ENCODE assay signal across 18 mouse cellular contexts in the genomic region with DNA sequence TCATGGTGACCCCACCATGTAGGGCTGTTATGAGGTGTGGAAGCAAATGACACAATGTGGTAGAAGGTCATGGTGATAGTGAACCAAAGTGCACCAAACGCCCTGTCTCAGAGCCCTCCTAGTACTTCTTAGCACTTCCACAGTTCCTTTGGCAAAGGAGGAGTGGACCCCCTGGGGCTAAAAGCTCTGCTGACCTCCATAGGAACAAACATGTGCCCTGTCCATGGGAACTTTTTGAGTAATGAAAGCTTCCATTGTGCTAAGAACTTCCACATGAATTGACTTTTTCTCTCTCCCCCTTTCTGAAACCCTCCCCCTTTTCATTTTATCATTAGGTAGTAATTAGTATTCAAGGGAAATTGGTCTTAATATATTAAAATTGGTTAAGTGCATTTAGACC.
DNase-seq lines count a peak whose midpoint lies in the region; ATAC-seq lines count a peak whose summit lies in the region.
"Had no signal": no experiment of that assay in that cellular context is flagged by ENCODE, and none has a peak within 500 bp of the region (broad histone marks: within the 10 kb centered on the region; RNA-seq: fewer than 3 reads in every experiment).

No protein-coding gene starts in this region.

- ATAC-seq in forebrain, embryonic 15.5 days (replicated peaks): no peak
- no peak for ATAC-seq in forebrain, embryonic 11.5 days (replicated peaks; ENCODE audit: low FRiP score)
- 0 out of 2 replicates have a peak, but pooled peaks have one; percentile 34 for ATAC-seq in embryonic facial prominence, embryonic 11.5 days (replicated peaks; ENCODE audit: insufficient number of reproducible peaks, low FRiP score, low TSS enrichment, low read depth)
- no peak for ATAC-seq in hindbrain, embryonic 15.5 days (ENCODE audit: low FRiP score, low read depth)
- ATAC-seq in granulocyte monocyte progenitor cell, adult 5-6 weeks (replicated peaks; ENCODE audit: poor library complexity, severe bottlenecking): no peak
- ATAC-seq: intestine, postnatal 0 days had no signal

- H3K4me2 ChIP-seq in forebrain, embryonic 15.5 days (replicated peaks): no peak overlapping the region
- no peak overlapping the region for H3K4me2 ChIP-seq in forebrain, embryonic 11.5 days (ENCODE audit: low read depth, low read length, severe bottlenecking)
- H3K4me2 ChIP-seq in embryonic facial prominence, embryonic 11.5 days (ENCODE audit: low read depth, low read length): no peak overlapping the region
- no peak overlapping the region for H3K4me2 ChIP-seq in hindbrain, embryonic 15.5 days
- H3K4me2 ChIP-seq: limb, embryonic 12.5 days; liver, embryonic 13.5 days; lung, embryonic 15.5 days had no signal

- H3K4me1 ChIP-seq in forebrain, embryonic 15.5 days: peaks cover 26% of the 10 kb centered on the region
- peaks cover 14% of the 10 kb centered on the region for H3K4me1 ChIP-seq in forebrain, embryonic 11.5 days (replicated peaks; ENCODE audit: control insufficient read depth, insufficient read depth, low read length)
- peaks cover 3% of the 10 kb centered on the region for H3K4me1 ChIP-seq in embryonic facial prominence, embryonic 11.5 days (ENCODE audit: control insufficient read depth, insufficient read depth, low read length)
- peaks cover 29% of the 10 kb centered on the region for H3K4me1 ChIP-seq in hindbrain, embryonic 15.5 days (replicated peaks)
- H3K4me1 ChIP-seq: liver, embryonic 13.5 days had no signal

- no peak overlapping the region for H3K9ac ChIP-seq in forebrain, embryonic 15.5 days (replicated peaks)
- no peak overlapping the region for H3K9ac ChIP-seq in forebrain, embryonic 11.5 days (ENCODE audit: low read length)
- H3K9ac ChIP-seq in embryonic facial prominence, embryonic 11.5 days (replicated peaks; ENCODE audit: low read length): no peak overlapping the region
- no peak overlapping the region for H3K9ac ChIP-seq in hindbrain, embryonic 15.5 days
- H3K9ac ChIP-seq: limb, embryonic 12.5 days; liver, embryonic 13.5 days; lung, embryonic 15.5 days had no signal

- no peaks in the 10 kb centered on the region for H3K9me3 ChIP-seq in forebrain, embryonic 15.5 days
- no peaks in the 10 kb centered on the region for H3K9me3 ChIP-seq in forebrain, embryonic 11.5 days (ENCODE audit: control insufficient read depth, low read length)
- no peaks in the 10 kb centered on the region for H3K9me3 ChIP-seq in embryonic facial prominence, embryonic 11.5 days (replicated peaks; ENCODE audit: control insufficient read depth, low read length)
- H3K9me3 ChIP-seq in hindbrain, embryonic 15.5 days: no peaks in the 10 kb centered on the region
- H3K9me3 ChIP-seq: limb, embryonic 12.5 days; liver, embryonic 13.5 days; lung, embryonic 15.5 days had no signal

- 0 out of 2 replicates have a peak overlapping the region, but pooled peaks have one; percentile 7 for H3K27ac ChIP-seq in forebrain, embryonic 15.5 days (replicated peaks)
- H3K27ac ChIP-seq in forebrain, embryonic 11.5 days (ENCODE audit: low read depth, low read length): no peak overlapping the region
- no peak overlapping the region for H3K27ac ChIP-seq in embryonic facial prominence, embryonic 11.5 days (replicated peaks; ENCODE audit: low read depth, low read length)
- H3K27ac ChIP-seq in hindbrain, embryonic 15.5 days (replicated peaks): 0 out of 2 replicates have a peak overlapping the region, but pooled peaks have one; percentile 41
- H3K27ac ChIP-seq: layer of hippocampus, adult 2 months; left cerebral cortex, adult 2 months; liver, embryonic 13.5 days; lung, embryonic 15.5 days had no signal

- no peak overlapping the region for H3K4me3 ChIP-seq in forebrain, embryonic 15.5 days
- no peak overlapping the region for H3K4me3 ChIP-seq in forebrain, embryonic 11.5 days (ENCODE audit: low read depth, low read length)
- no peak overlapping the region for H3K4me3 ChIP-seq in embryonic facial prominence, embryonic 11.5 days (ENCODE audit: low read depth, low read length)
- H3K4me3 ChIP-seq in hindbrain, embryonic 15.5 days: no peak overlapping the region
- H3K4me3 ChIP-seq: layer of hippocampus, adult 2 months; left cerebral cortex, adult 2 months; limb, embryonic 12.5 days; liver, embryonic 13.5 days; lung, embryonic 15.5 days had no signal

- peaks cover 9% of the 10 kb centered on the region; the same call in 1 of the 2 replicates for H3K27me3 ChIP-seq in forebrain, embryonic 15.5 days
- peaks cover 48% of the 10 kb centered on the region for H3K27me3 ChIP-seq in forebrain, embryonic 11.5 days (ENCODE audit: control insufficient read depth, insufficient read depth, low read length)
- H3K27me3 ChIP-seq in embryonic facial prominence, embryonic 11.5 days (ENCODE audit: control insufficient read depth, insufficient read depth, low read length): no peaks in the 10 kb centered on the region
- no peaks in the 10 kb centered on the region for H3K27me3 ChIP-seq in hindbrain, embryonic 15.5 days
- H3K27me3 ChIP-seq: liver, embryonic 13.5 days; lung, embryonic 15.5 days had no signal

- H3K36me3 ChIP-seq in forebrain, embryonic 15.5 days: no peaks in the 10 kb centered on the region
- no peaks in the 10 kb centered on the region for H3K36me3 ChIP-seq in forebrain, embryonic 11.5 days (ENCODE audit: control insufficient read depth, insufficient read depth, low read length)
- H3K36me3 ChIP-seq in embryonic facial prominence, embryonic 11.5 days (replicated peaks; ENCODE audit: control insufficient read depth, insufficient read depth, low read depth, low read length): no peaks in the 10 kb centered on the region
- H3K36me3 ChIP-seq in hindbrain, embryonic 15.5 days: no peaks in the 10 kb centered on the region
- H3K36me3 ChIP-seq: limb, embryonic 12.5 days; lung, embryonic 15.5 days had no signal

- 0% methylated on average over 1 of the region's 1 CpGs for WGBS in forebrain, embryonic 15.5 days
- 0% methylated on average over 1 of the region's 1 CpGs for WGBS in forebrain, embryonic 11.5 days
- WGBS in embryonic facial prominence, embryonic 11.5 days: 0% methylated on average over 1 of the region's 1 CpGs
- WGBS in hindbrain, embryonic 15.5 days: 5% methylated on average over 1 of the region's 1 CpGs

- no peak for DNase-seq in forebrain, embryonic 11.5 days (ENCODE audit: low spot score)
- DNase-seq in ES-CJ7 (ENCODE audit: low read depth, low spot score): peak; percentile 14
- no peak for DNase-seq in embryonic facial prominence, embryonic 11.5 days (ENCODE audit: low spot score)
- DNase-seq in layer of hippocampus, postnatal 25 days (ENCODE audit: extremely low spot score in 1 of 2, low spot score in 1 of 2): no peak
- no peak for DNase-seq in kidney, adult 18-20 months
- DNase-seq: cerebellum, adult 9-11 months; heart, adult 11 months; heart, postnatal 4 days; liver, embryonic 13.5 days; thymus, adult 18-20 months had no signal

Comparison
In these comparisons a context has a peak if more than half of its experiments do, and no peak if none do; other contexts are left out.
1. H3K27ac ChIP-seq: peak in forebrain, embryonic 15.5 days (single experiment) and hindbrain, embryonic 15.5 days (single experiment); none in forebrain, embryonic 11.5 days (single experiment) and embryonic facial prominence, embryonic 11.5 days (single experiment).